Mouse (Mus musculus) embryonic facial prominence, embryonic 14.5 days (tissue): ENCODE data around the gene Cd209b. TPM values are rescaled to one million over a fixed set of nuclear protein-coding genes. Genes with fewer than 3 reads are reported as not detected.

ENCODE experiments used
- ATAC-seq: fragments of 200-750 bp; cut with Nextera tagmentation; 2 replicates; pipeline ENCODE4 v1.8.0; 2017; ENCODE audit warnings: low read depth, moderate number of reproducible peaks, moderate TSS enrichment
- DNase-seq: peaks from one replicate; pipeline ENCODE4 v3.0.0-alpha.2; 2015; ENCODE audit warnings: low spot score
- H3K27ac ChIP-seq: fragments of 300-500 bp; sonication (generic); replicated peaks from 2 replicates; pipeline ENCODE4 v1.5.1; 2014; ENCODE audit warnings: low read depth, mild to moderate bottlenecking, low read length, moderate library complexity
- H3K27me3 ChIP-seq: fragments of 300-500 bp; sonication (generic); replicated peaks from 2 replicates; pipeline ENCODE4 v1.6.1; 2014; ENCODE audit warnings: low read length; ENCODE audit not compliant: control insufficient read depth, insufficient read depth
- H3K36me3 ChIP-seq: fragments of 300-500 bp; sonication (generic); 2 replicates; pipeline ENCODE4 v1.6.1; 2014; ENCODE audit warnings: low read length, mixed read lengths; ENCODE audit not compliant: control insufficient read depth, insufficient read depth
- H3K4me1 ChIP-seq: fragments of 300-500 bp; sonication (generic); 2 replicates; pipeline ENCODE4 v1.6.1; 2014; ENCODE audit warnings: antibody characterized with exemption, low read length; ENCODE audit not compliant: control insufficient read depth, insufficient read depth
- H3K4me2 ChIP-seq: fragments of 300-500 bp; sonication (generic); 2 replicates; pipeline ENCODE4 v1.6.1; 2014; ENCODE audit warnings: low read depth, mild to moderate bottlenecking, low read length, moderate library complexity, mixed read lengths
- H3K4me3 ChIP-seq: fragments of 300-500 bp; sonication (generic); 2 replicates; pipeline ENCODE4 v1.5.1; 2014; ENCODE audit warnings: low read depth, mild to moderate bottlenecking, low read length
- H3K9ac ChIP-seq: fragments of 300-500 bp; sonication (generic); 2 replicates; pipeline ENCODE4 v1.6.1; 2014; ENCODE audit warnings: low read depth, mild to moderate bottlenecking, low read length, moderate library complexity, mixed read lengths
- H3K9me3 ChIP-seq: fragments of 300-500 bp; sonication (generic); 2 replicates; pipeline ENCODE4 v1.6.1; 2016; ENCODE audit warnings: low read length; ENCODE audit not compliant: control insufficient read depth
- WGBS: fragments of 180-500 bp; shearing (Covaris S2); extraction: QIAGEN DNeasy Blood & Tissue Kit; methylation state at CpG from one replicate; pipeline ENCODE4 v1.1.7; 2014; 5-methylcytosine and 5-hydroxymethylcytosine counted together
- polyA plus RNA-seq: library from polyadenylated mRNA; unstranded; fragments of >200 nt; fragmentation: Nextera tagmentation; extraction: Ambion mirVana; gene quantifications from 2 replicates; pipeline ENCODE4 v1.2.1, GENCODE M21; 2014

The Cd209b gene
- 0.17 TPM in 1 of 2 replicates, not detected in the other for polyA plus RNA-seq

- Histone ChIP-seq H3K4me3 (no peak within 1 kb of the TSS), H3K27me3 (no peaks in the 10 kb centered on the region), H3K9me3 (no peaks in the 10 kb centered on the region), H3K4me1 (no peaks in the 10 kb centered on the region), H3K36me3 (no peaks in the 10 kb centered on the region), H3K4me2 (no peak within 1 kb of the TSS), H3K9ac (no peak within 1 kb of the TSS), H3K27ac (no peak within 1 kb of the TSS)
- ATAC-seq (no peak), DNase-seq (no peak)
- 89% methylated on average over 3 of the region's 3 CpGs for WGBS
These were observed at the start of gene Cd209b for GRCm38 (mm10) chr8:3926744-3927143. TSS of gene Cd209b (minus strand) at chr8:3926844.

GRCm38 (mm10) chr8:3956037-3956436 is 29.4 kb upstream of the Cd209b start:
- no peak for DNase-seq
- no peak overlapping the region for H3K4me2 ChIP-seq
- no peak overlapping the region for H3K27ac ChIP-seq
- 90% methylated on average over 1 of the region's 1 CpGs for WGBS
- no peaks in the 10 kb centered on the region for H3K9me3 ChIP-seq
- H3K9ac ChIP-seq: no peak overlapping the region
- H3K36me3 ChIP-seq: no peaks in the 10 kb centered on the region
- no peaks in the 10 kb centered on the region for H3K4me1 ChIP-seq
- no peaks in the 10 kb centered on the region for H3K27me3 ChIP-seq
- ATAC-seq: no peak
- no peak overlapping the region for H3K4me3 ChIP-seq

GRCm38 (mm10) chr8:3954646-3955045 is 28.0 kb upstream of the Cd209b start, which contains the start of gene Cd209c:
TSS of gene Cd209c (minus strand) at chr8:3954746.
- WGBS: 80% methylated on average over 1 of the region's 1 CpGs
- no peaks in the 10 kb centered on the region for H3K4me1 ChIP-seq
- DNase-seq: no peak
- no peaks in the 10 kb centered on the region for H3K9me3 ChIP-seq
- H3K36me3 ChIP-seq: no peaks in the 10 kb centered on the region
- H3K4me2 ChIP-seq: no peak within 1 kb of the TSS
- H3K9ac ChIP-seq: no peak within 1 kb of the TSS
- no peak within 1 kb of the TSS for H3K4me3 ChIP-seq
- H3K27ac ChIP-seq: no peak within 1 kb of the TSS
- no peaks in the 10 kb centered on the region for H3K27me3 ChIP-seq
- ATAC-seq: no peak

GRCm38 (mm10) chr8:3940023-3940422 is 13.4 kb upstream of the Cd209b start:
- Histone ChIP-seq H3K9ac (no peak overlapping the region), H3K4me1 (no peaks in the 10 kb centered on the region), H3K36me3 (no peaks in the 10 kb centered on the region), H3K4me3 (no peak overlapping the region), H3K9me3 (no peaks in the 10 kb centered on the region), H3K4me2 (no peak overlapping the region), H3K27ac (no peak overlapping the region), H3K27me3 (no peaks in the 10 kb centered on the region)
- WGBS: 90% methylated on average over 3 of the region's 3 CpGs
- DNase-seq (no peak), ATAC-seq (no peak)

GRCm38 (mm10) chr8:3878455-3878854 is 48.2 kb downstream of the Cd209b start, which contains the start of gene Cd209d:
TSS of gene Cd209d (minus strand) at chr8:3878555.
- DNase-seq: no peak
- H3K4me3 ChIP-seq: no peak within 1 kb of the TSS
- H3K27ac ChIP-seq: no peak within 1 kb of the TSS
- H3K27me3 ChIP-seq: no peaks in the 10 kb centered on the region
- 0 out of 2 replicates have a peak, but pooled peaks cover 3% of the 10 kb centered on the region for H3K9me3 ChIP-seq
- H3K4me1 ChIP-seq: no peaks in the 10 kb centered on the region
- 68% methylated on average over 4 of the region's 4 CpGs for WGBS
- ATAC-seq: no peak
- no peaks in the 10 kb centered on the region for H3K36me3 ChIP-seq
- no peak within 1 kb of the TSS for H3K9ac ChIP-seq
- no peak within 1 kb of the TSS for H3K4me2 ChIP-seq

- Histone ChIP-seq H3K4me1 (no peaks in the 10 kb centered on the region), H3K4me2 (no peak overlapping the region), H3K9ac (no peak overlapping the region), H3K4me3 (no peak overlapping the region), H3K36me3 (no peaks in the 10 kb centered on the region), H3K27me3 (no peaks in the 10 kb centered on the region), H3K27ac (no peak overlapping the region), H3K9me3 (0 out of 2 replicates have a peak, but pooled peaks cover 3% of the 10 kb centered on the region)
- WGBS: 80% methylated on average over 2 of the region's 2 CpGs
- ATAC-seq (no peak), DNase-seq (no peak)
These were observed 50.5 kb downstream of the Cd209b start for GRCm38 (mm10) chr8:3876121-3876520.

Other genes starting within 250 kb of the Cd209b start
- gene Fcer2a, start 232.7 kb downstream of the Cd209b start, polyA plus RNA-seq: 0.07 and 0.14 TPM in 2 replicates
- gene Clec4g, start 206.2 kb downstream of the Cd209b start, polyA plus RNA-seq: not detected in 2 replicates
- 0.50 and 1.1 TPM in 2 replicates for gene Cd209a, start 177.9 kb downstream of the Cd209b start, polyA plus RNA-seq
- gene Cd209e, start 72.5 kb downstream of the Cd209b start, polyA plus RNA-seq: not detected in 2 replicates
- gene Cd209d, start 48.3 kb downstream of the Cd209b start, polyA plus RNA-seq: 0.22 TPM in 1 of 2 replicates, not detected in the other
- 0.28 and 0.79 TPM in 2 replicates for gene Cd209c, start 27.9 kb upstream of the Cd209b start, polyA plus RNA-seq
- 0.19 and 0.21 TPM in 2 replicates for gene Cd209f, start 179.0 kb upstream of the Cd209b start, polyA plus RNA-seq
- gene Cd209g, start 207.3 kb upstream of the Cd209b start, polyA plus RNA-seq: not detected in 2 replicates
- 18.7 and 24.9 TPM in 2 replicates for gene Evi5l, start 239.7 kb upstream of the Cd209b start, polyA plus RNA-seq